Mouse (Mus musculus): ENCODE results near the gene Psg20.
A peak's percentile ranks its signal among the peaks of the same experiment; 100 is the strongest.
"Not testable (repeated sequence)": the region's sequence is repeated elsewhere in the genome, so short reads cannot be mapped to it uniquely, and the experiment has no call there.

Psg20 gene

GRCm38 (mm10) chr7:18686085-18686484 is at the start of gene Psg20:
Gene Psg20, minus strand, starts transcription at chr7:18686185.
- no peak for DNase-seq (ENCODE audit: low read depth, low spot score)

- DNase-seq (ENCODE audit: low read depth, low spot score): no peak
Measured at GRCm38 (mm10) chr7:18734451-18734850, 48.5 kb upstream of the Psg20 start.

GRCm38 (mm10) chr7:18733111-18733510 is 47.1 kb upstream of the Psg20 start:
- no peak for DNase-seq (ENCODE audit: low read depth, low spot score)

GRCm38 (mm10) chr7:18728391-18728790 is 42.4 kb upstream of the Psg20 start:
- no peak for DNase-seq (ENCODE audit: low read depth, low spot score)

- not testable (repeated sequence) for DNase-seq (ENCODE audit: low read depth, low spot score)
Measured at GRCm38 (mm10) chr7:18725931-18726330, 39.9 kb upstream of the Psg20 start.

- no peak for DNase-seq (ENCODE audit: low read depth, low spot score)
Measured at GRCm38 (mm10) chr7:18724001-18724400, 38.0 kb upstream of the Psg20 start.

- no peak for DNase-seq (ENCODE audit: low read depth, low spot score)
Measured at GRCm38 (mm10) chr7:18717790-18718189, 31.8 kb upstream of the Psg20 start, which contains the start of gene Psg22. Gene Psg22, plus strand, starts transcription at chr7:18718090.

GRCm38 (mm10) chr7:18715546-18715945 is 29.6 kb upstream of the Psg20 start:
- DNase-seq (ENCODE audit: low read depth, low spot score): no peak

- no peak for DNase-seq (ENCODE audit: low read depth, low spot score)
Measured at GRCm38 (mm10) chr7:18710846-18711245, 24.9 kb upstream of the Psg20 start.

- not testable (repeated sequence) for DNase-seq (ENCODE audit: low read depth, low spot score)
Measured at GRCm38 (mm10) chr7:18710331-18710730, 24.3 kb upstream of the Psg20 start.

GRCm38 (mm10) chr7:18685586-18685985 is 399 bp downstream of the Psg20 start:
- no peak for DNase-seq (ENCODE audit: low read depth, low spot score)

GRCm38 (mm10) chr7:18679772-18680171 is 6.2 kb downstream of the Psg20 start:
- peak; percentile 38 for DNase-seq (ENCODE audit: low read depth, low spot score)

- DNase-seq (ENCODE audit: low read depth, low spot score): not testable (repeated sequence)
Measured at GRCm38 (mm10) chr7:18656625-18657024, 29.4 kb downstream of the Psg20 start, which contains the start of gene Psg21. Gene Psg21, minus strand, starts transcription at chr7:18656725.

- DNase-seq (ENCODE audit: low read depth, low spot score): not testable (repeated sequence)
Measured at GRCm38 (mm10) chr7:18626921-18627320, 59.1 kb downstream of the Psg20 start.
